Mouse (Mus musculus): ENCODE measurements at regions not wholly inside any gene's neighbourhood (a gene's known extent, or its start where the extent isn't known, plus 50 kb on each side); places are given as distances from the start of the nearest gene placed in this dataset.

- TF ChIP-seq POLR2A (IDR thresholded peaks at IDR 0.05; ENCODE audit: borderline replicate concordance, insufficient read depth, low read length), result no peak
- no peak for TF ChIP-seq CTCF (IDR thresholded peaks at IDR 0.05; ENCODE audit: borderline replicate concordance, insufficient read depth, low read depth, low read length)
These were observed 67.6 kb upstream of the Itgb1 start for GRCm38 (mm10) chr8:128617854-128618253.

Data from cerebellum, adult 2 months (tissue).